Mouse (Mus musculus): Measurements from ENCODE around the gene Cactin. TPM values are rescaled to one million over a fixed set of nuclear protein-coding genes. Genes with fewer than 3 reads are reported as not detected.

Gene Cactin
- polyA plus RNA-seq, 1 experiment from 2014 or later, result 49.9 TPM

GRCm38 (mm10) chr10:81319330-81319699 is 1.6 kb upstream of the Cactin start:
- peak overlapping the region; percentile 63 for H3K9ac ChIP-seq (ENCODE audit: low read depth, low read length)
- peaks cover 34% of the 10 kb centered on the region for H3K4me1 ChIP-seq (replicated peaks; ENCODE audit: control insufficient read depth, insufficient read depth, low read length)
- peak overlapping the region; percentile 97 for H3K4me3 ChIP-seq (ENCODE audit: low read depth, low read length)
- DNase-seq (ENCODE audit: low spot score) (no peak), ATAC-seq (replicated peaks; ENCODE audit: low FRiP score) (no peak)
- peaks cover 36% of the 10 kb centered on the region for H3K36me3 ChIP-seq (ENCODE audit: control insufficient read depth, insufficient read depth, low read length)
- no peaks in the 10 kb centered on the region for H3K9me3 ChIP-seq (ENCODE audit: control insufficient read depth, low read length)
- H3K27ac ChIP-seq (ENCODE audit: low read depth, low read length), result peak overlapping the region; percentile 78
- H3K27me3 ChIP-seq (replicated peaks; ENCODE audit: control insufficient read depth, insufficient read depth, low read length), result no peaks in the 10 kb centered on the region
- H3K4me2 ChIP-seq, result peak overlapping the region; percentile 96
- 39% methylated on average over 8 of the region's 8 CpGs for WGBS

DNA sequence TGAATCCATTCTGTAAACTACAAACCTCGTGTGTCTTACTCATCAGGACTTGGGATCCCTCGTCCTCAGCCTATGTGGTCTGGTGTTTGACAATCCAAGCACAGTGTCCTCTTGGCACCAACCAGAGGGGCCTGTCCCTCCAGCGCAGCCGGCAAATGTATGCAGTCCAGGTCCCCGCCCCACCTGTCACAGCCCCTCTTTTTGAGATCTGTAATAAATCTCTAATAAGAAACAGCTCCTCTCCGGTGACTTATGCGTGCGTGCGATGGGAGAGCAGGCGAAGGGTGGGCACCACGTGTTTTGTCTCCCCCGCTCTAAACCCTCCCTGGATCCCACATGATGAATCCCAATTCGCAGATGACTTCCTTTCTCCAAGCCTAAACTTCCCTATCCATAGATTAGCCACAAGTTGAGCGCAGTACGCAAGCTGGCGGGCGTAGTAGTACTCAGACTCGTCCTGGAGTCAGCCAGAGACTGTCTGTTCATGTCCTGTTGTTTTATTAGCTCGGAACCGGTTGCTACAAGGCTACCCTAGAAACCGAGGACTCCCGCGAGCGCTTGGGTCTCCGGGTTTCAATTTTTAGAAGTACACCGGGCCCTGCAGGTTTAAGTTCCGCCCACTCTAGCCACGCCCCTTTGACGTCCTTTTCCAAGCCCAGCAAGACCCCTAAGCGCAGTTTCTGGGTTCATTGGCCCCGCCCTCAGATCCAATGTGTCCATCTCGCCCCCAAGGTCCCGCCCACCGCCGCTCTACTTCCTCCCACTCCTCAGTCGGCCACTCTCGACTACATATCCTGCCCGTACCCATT is 958 bp upstream of the Cactin start:
- H3K36me3 ChIP-seq (ENCODE audit: control insufficient read depth, insufficient read depth, low read length), result peaks cover 36% of the 10 kb centered on the region
- no peak; the same call in 1 of the 2 replicates for ATAC-seq (replicated peaks; ENCODE audit: low FRiP score)
- H3K4me2 ChIP-seq, result peak overlapping the region; percentile 96
- no peaks in the 10 kb centered on the region for H3K9me3 ChIP-seq (ENCODE audit: control insufficient read depth, low read length)
- peak overlapping the region; percentile 78 for H3K27ac ChIP-seq (ENCODE audit: low read depth, low read length)
- peak overlapping the region; percentile 63 for H3K9ac ChIP-seq (ENCODE audit: low read depth, low read length)
- DNase-seq (ENCODE audit: low spot score), result no peak
- H3K4me1 ChIP-seq (replicated peaks; ENCODE audit: control insufficient read depth, insufficient read depth, low read length), result peaks cover 34% of the 10 kb centered on the region
- H3K4me3 ChIP-seq (ENCODE audit: low read depth, low read length), result peak overlapping the region; percentile 97
- WGBS, result 2% methylated on average over 38 of the region's 38 CpGs
- H3K27me3 ChIP-seq (replicated peaks; ENCODE audit: control insufficient read depth, insufficient read depth, low read length), result no peaks in the 10 kb centered on the region

DNA sequence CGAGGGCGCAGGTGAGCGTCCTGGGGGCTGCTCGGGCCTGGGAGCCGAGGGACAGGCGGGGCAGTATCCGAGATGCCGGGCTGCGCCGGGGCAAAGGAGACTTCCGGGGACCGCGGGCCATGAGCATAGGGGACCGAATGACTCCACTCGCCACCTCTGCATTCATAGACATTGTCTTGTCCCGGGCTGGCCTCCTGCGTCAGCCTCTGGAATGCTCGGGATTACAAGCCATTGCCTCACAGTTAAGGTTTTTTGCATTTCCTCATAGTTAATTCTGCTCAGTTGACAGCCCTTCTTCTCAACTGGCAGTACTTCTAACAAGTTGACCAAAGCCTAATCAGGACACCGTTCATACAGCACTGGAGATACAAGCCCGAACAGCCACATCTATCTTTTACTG is 533 bp downstream of the Cactin start:
- DNase-seq (ENCODE audit: low spot score) (no peak), ATAC-seq (replicated peaks; ENCODE audit: low FRiP score) (no peak)
- H3K27ac ChIP-seq (ENCODE audit: low read depth, low read length), result peak overlapping the region; percentile 78
- H3K9ac ChIP-seq (ENCODE audit: low read depth, low read length), result peak overlapping the region; percentile 88
- H3K4me2 ChIP-seq, result peak overlapping the region; percentile 96
- 3% methylated on average over 20 of the region's 20 CpGs for WGBS
- peaks cover 48% of the 10 kb centered on the region for H3K36me3 ChIP-seq (ENCODE audit: control insufficient read depth, insufficient read depth, low read length)
- H3K4me3 ChIP-seq (ENCODE audit: low read depth, low read length), result peak overlapping the region; percentile 97
- peaks cover 38% of the 10 kb centered on the region for H3K4me1 ChIP-seq (replicated peaks; ENCODE audit: control insufficient read depth, insufficient read depth, low read length)
- no peaks in the 10 kb centered on the region for H3K27me3 ChIP-seq (replicated peaks; ENCODE audit: control insufficient read depth, insufficient read depth, low read length)
- H3K9me3 ChIP-seq (ENCODE audit: control insufficient read depth, low read length), result no peaks in the 10 kb centered on the region

GRCm38 (mm10) chr10:81322444-81322843 is 1.5 kb downstream of the Cactin start:
- Histone ChIP-seq H3K4me1 (replicated peaks; ENCODE audit: control insufficient read depth, insufficient read depth, low read length) (peaks cover 33% of the 10 kb centered on the region), H3K36me3 (ENCODE audit: control insufficient read depth, insufficient read depth, low read length) (peaks cover 56% of the 10 kb centered on the region)

GRCm38 (mm10) chr10:81323141-81323775 is 2.4 kb downstream of the Cactin start:
- Histone ChIP-seq H3K27ac (ENCODE audit: low read depth, low read length) (no peak overlapping the region), H3K4me2 (no peak overlapping the region), H3K4me3 (ENCODE audit: low read depth, low read length) (no peak overlapping the region; the same call in 1 of the 2 replicates), H3K27me3 (replicated peaks; ENCODE audit: control insufficient read depth, insufficient read depth, low read length) (no peaks in the 10 kb centered on the region), H3K9ac (ENCODE audit: low read depth, low read length) (no peak overlapping the region), H3K36me3 (ENCODE audit: control insufficient read depth, insufficient read depth, low read length) (peaks cover 53% of the 10 kb centered on the region), H3K9me3 (ENCODE audit: control insufficient read depth, low read length) (no peaks in the 10 kb centered on the region), H3K4me1 (replicated peaks; ENCODE audit: control insufficient read depth, insufficient read depth, low read length) (peaks cover 38% of the 10 kb centered on the region)
- WGBS, result 94% methylated on average over 23 of the region's 23 CpGs
- DNase-seq (ENCODE audit: low spot score) (no peak), ATAC-seq (replicated peaks; ENCODE audit: low FRiP score) (no peak)

More at GRCm38 (mm10) chr10:81322444-81322843, 1.5 kb downstream of the Cactin start:
- Histone ChIP-seq H3K9ac (ENCODE audit: low read depth, low read length) (0 out of 2 replicates have a peak overlapping the region, but pooled peaks have one; percentile 88), H3K4me2 (peak overlapping the region; percentile 96), H3K9me3 (ENCODE audit: control insufficient read depth, low read length) (no peaks in the 10 kb centered on the region), H3K4me3 (ENCODE audit: low read depth, low read length) (peak overlapping the region; percentile 97), H3K27ac (ENCODE audit: low read depth, low read length) (no peak overlapping the region), H3K27me3 (replicated peaks; ENCODE audit: control insufficient read depth, insufficient read depth, low read length) (no peaks in the 10 kb centered on the region)
- DNase-seq (ENCODE audit: low spot score) (no peak), ATAC-seq (replicated peaks; ENCODE audit: low FRiP score) (no peak)
- WGBS, result 94% methylated on average over 27 of the region's 27 CpGs

DNA sequence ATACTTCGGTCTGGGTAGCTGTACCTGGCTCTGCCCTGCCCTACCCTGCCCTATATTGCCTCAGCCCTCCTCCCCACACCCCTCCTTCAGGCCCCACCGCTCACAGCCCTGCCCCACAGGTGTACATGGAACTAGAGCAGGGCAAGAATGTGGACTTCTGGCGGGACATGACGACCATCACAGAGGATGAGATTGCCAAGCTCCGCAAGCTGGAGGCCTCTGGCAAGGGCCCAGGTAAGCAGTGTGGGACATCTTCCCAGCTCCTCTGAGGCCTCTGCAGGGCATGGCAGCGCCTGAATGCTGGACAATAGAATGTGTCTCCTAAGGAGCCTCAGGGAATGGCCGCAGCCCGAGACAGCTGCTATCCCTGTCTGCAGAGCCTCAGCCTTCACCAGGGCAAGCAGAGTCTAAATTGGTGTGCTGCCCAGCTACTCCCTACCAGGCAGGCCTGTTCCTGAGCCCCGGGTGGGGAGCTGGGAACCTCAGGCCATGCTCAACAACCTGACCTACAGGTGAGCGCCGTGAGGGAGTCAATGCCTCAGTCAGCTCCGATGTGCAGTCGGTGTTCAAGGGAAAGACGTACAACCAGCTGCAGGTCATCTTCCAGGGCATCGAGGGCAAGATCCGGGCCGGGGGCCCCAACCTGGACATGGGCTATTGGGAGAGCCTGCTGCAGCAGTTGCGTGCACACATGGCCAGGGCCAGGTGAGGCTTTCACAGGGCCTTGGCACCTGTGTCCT is 3.1 kb downstream of the Cactin start:
- peaks cover 40% of the 10 kb centered on the region for H3K4me1 ChIP-seq (replicated peaks; ENCODE audit: control insufficient read depth, insufficient read depth, low read length)
- no peak overlapping the region for H3K9ac ChIP-seq (ENCODE audit: low read depth, low read length)
- WGBS, result 96% methylated on average over 18 of the region's 18 CpGs
- H3K36me3 ChIP-seq (ENCODE audit: control insufficient read depth, insufficient read depth, low read length), result peaks cover 50% of the 10 kb centered on the region
- H3K4me2 ChIP-seq, result no peak overlapping the region
- no peak for ATAC-seq (replicated peaks; ENCODE audit: low FRiP score)
- no peak for DNase-seq (ENCODE audit: low spot score)
- no peak overlapping the region for H3K4me3 ChIP-seq (ENCODE audit: low read depth, low read length)
- H3K27me3 ChIP-seq (replicated peaks; ENCODE audit: control insufficient read depth, insufficient read depth, low read length), result no peaks in the 10 kb centered on the region
- no peak overlapping the region for H3K27ac ChIP-seq (ENCODE audit: low read depth, low read length)
- H3K9me3 ChIP-seq (ENCODE audit: control insufficient read depth, low read length), result no peaks in the 10 kb centered on the region

DNA sequence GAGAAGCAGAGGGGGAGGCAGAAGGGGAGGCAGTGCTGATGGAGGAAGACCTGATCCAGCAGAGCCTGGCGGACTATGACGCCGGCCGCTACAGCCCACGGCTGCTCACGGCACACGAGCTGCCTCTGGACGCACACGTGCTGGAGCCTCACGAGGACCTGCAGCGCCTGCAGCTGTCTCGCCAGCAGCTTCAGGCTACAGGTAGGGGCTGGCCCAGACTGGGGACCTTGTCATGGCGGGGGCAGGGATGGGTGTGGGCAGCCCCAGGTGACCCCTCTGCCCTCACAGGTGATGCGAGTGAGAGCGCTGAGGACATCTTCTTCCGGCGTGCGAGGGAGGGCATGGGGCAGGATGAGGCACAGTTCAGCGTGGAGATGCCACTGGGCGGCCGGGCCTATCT is 4.3 kb downstream of the Cactin start:
- DNase-seq (ENCODE audit: low spot score), result no peak
- H3K4me1 ChIP-seq (replicated peaks; ENCODE audit: control insufficient read depth, insufficient read depth, low read length), result peaks cover 39% of the 10 kb centered on the region
- 93% methylated on average over 21 of the region's 21 CpGs for WGBS

DNA sequence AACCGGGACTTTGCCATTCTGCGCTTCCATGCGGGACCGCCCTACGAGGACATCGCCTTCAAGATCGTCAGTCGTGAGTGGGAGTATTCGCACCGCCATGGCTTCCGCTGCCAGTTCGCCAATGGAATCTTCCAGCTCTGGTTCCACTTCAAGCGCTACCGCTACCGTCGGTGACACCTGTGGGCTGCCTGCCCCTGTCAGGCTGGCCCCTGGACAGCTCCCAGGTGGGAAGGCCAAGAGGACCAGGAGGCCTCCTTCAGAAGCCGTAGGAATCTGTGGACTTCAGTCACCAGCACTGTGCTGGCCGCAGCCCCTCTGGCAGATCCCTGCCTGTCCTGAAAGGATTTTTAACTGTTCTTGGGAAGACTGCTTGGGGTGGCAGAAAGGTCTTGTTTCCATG is 4.9 kb downstream of the Cactin start:
- H3K4me1 ChIP-seq (replicated peaks; ENCODE audit: control insufficient read depth, insufficient read depth, low read length), result peaks cover 39% of the 10 kb centered on the region

More for the DNA sequence above, 4.3 kb downstream of the Cactin start:
- no peaks in the 10 kb centered on the region for H3K9me3 ChIP-seq (ENCODE audit: control insufficient read depth, low read length)
- H3K36me3 ChIP-seq (ENCODE audit: control insufficient read depth, insufficient read depth, low read length), result peaks cover 50% of the 10 kb centered on the region
- H3K4me3 ChIP-seq (ENCODE audit: low read depth, low read length), result no peak overlapping the region
- H3K9ac ChIP-seq (ENCODE audit: low read depth, low read length), result no peak overlapping the region
- H3K4me2 ChIP-seq, result no peak overlapping the region
- ATAC-seq (replicated peaks; ENCODE audit: low FRiP score), result no peak
- no peaks in the 10 kb centered on the region for H3K27me3 ChIP-seq (replicated peaks; ENCODE audit: control insufficient read depth, insufficient read depth, low read length)
- H3K27ac ChIP-seq (ENCODE audit: low read depth, low read length), result no peak overlapping the region

More for the DNA sequence above, 4.9 kb downstream of the Cactin start:
- ATAC-seq (replicated peaks; ENCODE audit: low FRiP score), result no peak
- peak overlapping the region; percentile 70; the same call in 1 of the 2 replicates for H3K27ac ChIP-seq (ENCODE audit: low read depth, low read length)
- H3K27me3 ChIP-seq (replicated peaks; ENCODE audit: control insufficient read depth, insufficient read depth, low read length), result no peaks in the 10 kb centered on the region
- no peak for DNase-seq (ENCODE audit: low spot score)
- H3K9me3 ChIP-seq (ENCODE audit: control insufficient read depth, low read length), result no peaks in the 10 kb centered on the region
- H3K9ac ChIP-seq (ENCODE audit: low read depth, low read length), result no peak overlapping the region
- 91% methylated on average over 18 of the region's 18 CpGs for WGBS
- no peak overlapping the region for H3K4me2 ChIP-seq
- H3K4me3 ChIP-seq (ENCODE audit: low read depth, low read length), result no peak overlapping the region
- H3K36me3 ChIP-seq (ENCODE audit: control insufficient read depth, insufficient read depth, low read length), result peaks cover 50% of the 10 kb centered on the region
